Mouse (Mus musculus): ENCODE data around the gene Atp11c.

The Atp11c gene

GRCm38 (mm10) chrX:60182611-60183010 is 409.9 kb downstream of the Atp11c start:
- no peaks in the 10 kb centered on the region for H3K36me3 ChIP-seq (ENCODE audit: insufficient read depth, low read length)
- TF ChIP-seq NANOG (IDR thresholded peaks at IDR 0.05; ENCODE audit: borderline replicate concordance, low read length) (peak; percentile 74), POU5F1 (IDR thresholded peaks at IDR 0.05; ENCODE audit: borderline replicate concordance, low read length) (no peak), CTCF (conservative IDR thresholded peaks at IDR 0.05; ENCODE audit: low read length) (no peak)
- H3K4me3 ChIP-seq (replicated peaks; ENCODE audit: low read length), result no peak overlapping the region
- no peaks in the 10 kb centered on the region for H3K9me3 ChIP-seq (ENCODE audit: low read length)
- H3K27me3 ChIP-seq (ENCODE audit: insufficient read depth, low read length), result no peaks in the 10 kb centered on the region
- H3K4me1 ChIP-seq (replicated peaks; ENCODE audit: low read depth, low read length), result peaks cover 41% of the 10 kb centered on the region

- H3K4me1 ChIP-seq (replicated peaks; ENCODE audit: low read depth, low read length), result peaks cover 53% of the 10 kb centered on the region
- H3K4me3 ChIP-seq (replicated peaks; ENCODE audit: low read length), result peak within 1 kb of the TSS; percentile 82
- no peaks in the 10 kb centered on the region for H3K36me3 ChIP-seq (ENCODE audit: insufficient read depth, low read length)
- H3K27me3 ChIP-seq (ENCODE audit: insufficient read depth, low read length), result no peaks in the 10 kb centered on the region
- TF ChIP-seq NANOG (IDR thresholded peaks at IDR 0.05; ENCODE audit: borderline replicate concordance, low read length) (no peak), CTCF (conservative IDR thresholded peaks at IDR 0.05; ENCODE audit: low read length) (no peak), POU5F1 (IDR thresholded peaks at IDR 0.05; ENCODE audit: borderline replicate concordance, low read length) (no peak)
- no peaks in the 10 kb centered on the region for H3K9me3 ChIP-seq (ENCODE audit: low read length)
Observed at GRCm38 (mm10) chrX:60178744-60179458, 413.6 kb downstream of the Atp11c start, which contains the start of gene Mcf2. TSS of gene Mcf2 (minus strand) at chrX:60179089.

- no peak for TF ChIP-seq POU5F1 (IDR thresholded peaks at IDR 0.05; ENCODE audit: borderline replicate concordance, low read length)
- TF ChIP-seq NANOG (IDR thresholded peaks at IDR 0.05; ENCODE audit: borderline replicate concordance, low read length), result no peak
- no peak for TF ChIP-seq CTCF (conservative IDR thresholded peaks at IDR 0.05; ENCODE audit: low read length)
- peak overlapping the region; percentile 82 for H3K4me3 ChIP-seq (replicated peaks; ENCODE audit: low read length)
- no peaks in the 10 kb centered on the region for H3K36me3 ChIP-seq (ENCODE audit: insufficient read depth, low read length)
- no peaks in the 10 kb centered on the region for H3K9me3 ChIP-seq (ENCODE audit: low read length)
- H3K27me3 ChIP-seq (ENCODE audit: insufficient read depth, low read length), result no peaks in the 10 kb centered on the region
- peaks cover 59% of the 10 kb centered on the region for H3K4me1 ChIP-seq (replicated peaks; ENCODE audit: low read depth, low read length)
Observed at GRCm38 (mm10) chrX:60178025-60178743, 414.3 kb downstream of the Atp11c start.

Data from E14TG2a.4 (cell line).